Mouse (Mus musculus): ENCODE data around the gene Vps13d. TPM values are rescaled to one million over a fixed set of nuclear protein-coding genes. Genes with fewer than 3 reads are reported as not detected.

The Vps13d gene
- polyA plus RNA-seq, 1 experiment from 2014 or later = 3.5 TPM

DNA sequence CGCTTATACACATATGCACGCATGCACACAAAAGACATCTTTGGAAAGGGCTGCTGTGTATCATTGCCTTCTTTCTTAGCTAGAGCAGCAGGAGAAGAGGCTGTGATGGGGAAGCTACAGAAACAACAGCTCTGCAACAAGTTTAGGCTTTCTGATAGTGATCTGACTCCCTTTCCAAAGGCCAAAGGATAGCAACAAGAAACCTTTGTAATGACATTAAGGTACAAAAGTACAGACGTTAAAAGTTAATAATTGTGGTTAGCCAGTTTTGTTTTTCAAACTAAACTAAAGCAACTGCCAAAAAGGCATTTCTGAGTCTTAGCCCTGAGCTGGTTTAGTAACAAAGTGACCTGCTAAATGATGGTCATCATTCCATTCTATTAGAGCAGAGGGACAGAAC is 139.0 kb downstream of the Vps13d start:
- no peak overlapping the region for H3K27ac ChIP-seq
- H3K9ac ChIP-seq = no peak overlapping the region
- no peaks in the 10 kb centered on the region for H3K27me3 ChIP-seq (replicated peaks)
- 82% methylated on average over 3 of the region's 3 CpGs for WGBS (ENCODE audit: insufficient replicate concordance)
- no peak overlapping the region for H3K4me2 ChIP-seq
- peaks cover 90% of the 10 kb centered on the region for H3K36me3 ChIP-seq
- no peaks in the 10 kb centered on the region for H3K9me3 ChIP-seq (replicated peaks)
- no peak overlapping the region for H3K4me3 ChIP-seq
- no peak for ATAC-seq
- peaks cover 15% of the 10 kb centered on the region for H3K4me1 ChIP-seq

DNA sequence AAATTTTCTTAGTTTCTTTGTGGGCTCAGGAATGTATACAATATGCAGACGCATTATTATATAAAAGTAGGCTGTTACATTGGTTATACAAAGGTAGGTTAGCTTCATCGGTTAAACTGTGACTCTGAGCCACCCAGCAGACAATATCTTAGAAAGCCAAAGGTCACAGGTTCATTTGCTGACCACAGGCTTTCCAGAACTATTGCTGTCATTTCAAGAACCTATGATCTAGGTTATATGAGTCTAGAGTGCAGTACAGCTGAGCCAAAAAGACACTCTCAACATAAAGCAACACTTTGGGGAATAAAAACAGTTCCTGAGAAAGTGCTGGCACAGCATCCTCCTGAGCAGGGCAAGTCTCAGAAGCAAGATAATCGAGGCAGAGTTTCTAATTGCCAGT is 140.4 kb downstream of the Vps13d start:
- H3K9ac ChIP-seq = no peak overlapping the region
- H3K4me1 ChIP-seq = peaks cover 25% of the 10 kb centered on the region
- H3K4me3 ChIP-seq = no peak overlapping the region
- peaks cover 78% of the 10 kb centered on the region for H3K36me3 ChIP-seq
- no peak overlapping the region for H3K4me2 ChIP-seq
- no peaks in the 10 kb centered on the region for H3K27me3 ChIP-seq (replicated peaks)
- H3K27ac ChIP-seq = no peak overlapping the region
- whole genome bisulfite sequencing (ENCODE audit: insufficient replicate concordance) = 71% methylated on average over 3 of the region's 3 CpGs
- no peaks in the 10 kb centered on the region for H3K9me3 ChIP-seq (replicated peaks)
- no peak for ATAC-seq

DNA sequence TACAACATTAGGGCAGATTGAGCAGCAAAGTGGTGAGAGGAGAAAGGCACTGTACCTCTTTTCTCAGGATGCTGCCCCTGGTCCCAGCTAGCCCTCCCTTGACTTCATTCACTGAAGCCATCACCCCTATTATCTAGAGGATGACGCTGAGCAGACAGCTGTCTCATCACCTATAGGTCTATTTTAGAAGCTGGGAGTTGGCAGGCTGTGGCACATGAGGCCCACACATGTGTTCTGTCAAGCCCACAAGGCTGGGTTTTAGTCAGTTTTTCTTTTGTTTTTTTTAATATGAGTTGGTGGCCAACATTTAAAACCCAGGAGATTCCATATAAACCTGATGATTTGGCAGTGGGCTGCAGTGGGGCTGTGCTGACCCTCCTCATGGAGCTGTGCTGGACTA is 142.1 kb downstream of the Vps13d start:
- Histone ChIP-seq H3K4me3 (no peak overlapping the region), H3K9me3 (replicated peaks) (no peaks in the 10 kb centered on the region), H3K27ac (no peak overlapping the region), H3K9ac (no peak overlapping the region), H3K4me1 (peaks cover 31% of the 10 kb centered on the region), H3K4me2 (no peak overlapping the region), H3K27me3 (replicated peaks) (no peaks in the 10 kb centered on the region), H3K36me3 (peaks cover 74% of the 10 kb centered on the region)
- 66% methylated on average over 1 of the region's 1 CpGs for WGBS (ENCODE audit: insufficient replicate concordance)
- no peak for ATAC-seq

DNA sequence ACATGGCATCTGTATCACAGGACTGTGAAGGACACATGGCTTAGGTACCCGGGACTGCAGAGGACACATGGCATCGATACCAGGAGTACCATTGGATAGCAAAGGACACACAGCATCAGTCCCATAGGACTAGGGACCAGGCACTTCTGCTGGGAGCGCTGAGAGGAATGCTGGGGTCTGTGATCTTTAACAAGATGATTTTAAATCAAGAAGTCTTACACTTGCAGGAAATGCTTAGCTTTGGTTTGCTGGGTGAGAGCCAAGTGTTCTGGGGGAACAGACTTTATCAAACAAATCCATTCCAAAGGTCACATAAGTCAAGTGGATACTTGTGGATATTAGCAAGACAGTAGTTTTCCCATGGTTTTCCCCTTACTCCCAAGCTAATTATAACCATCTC is 142.5 kb downstream of the Vps13d start:
- Histone ChIP-seq H3K9ac (no peak overlapping the region), H3K27ac (no peak overlapping the region), H3K4me2 (no peak overlapping the region), H3K9me3 (replicated peaks) (no peaks in the 10 kb centered on the region), H3K27me3 (replicated peaks) (no peaks in the 10 kb centered on the region), H3K4me3 (no peak overlapping the region), H3K36me3 (peaks cover 74% of the 10 kb centered on the region), H3K4me1 (peaks cover 31% of the 10 kb centered on the region)
- 84% methylated on average over 3 of the region's 3 CpGs for WGBS (ENCODE audit: insufficient replicate concordance)
- ATAC-seq = no peak

DNA sequence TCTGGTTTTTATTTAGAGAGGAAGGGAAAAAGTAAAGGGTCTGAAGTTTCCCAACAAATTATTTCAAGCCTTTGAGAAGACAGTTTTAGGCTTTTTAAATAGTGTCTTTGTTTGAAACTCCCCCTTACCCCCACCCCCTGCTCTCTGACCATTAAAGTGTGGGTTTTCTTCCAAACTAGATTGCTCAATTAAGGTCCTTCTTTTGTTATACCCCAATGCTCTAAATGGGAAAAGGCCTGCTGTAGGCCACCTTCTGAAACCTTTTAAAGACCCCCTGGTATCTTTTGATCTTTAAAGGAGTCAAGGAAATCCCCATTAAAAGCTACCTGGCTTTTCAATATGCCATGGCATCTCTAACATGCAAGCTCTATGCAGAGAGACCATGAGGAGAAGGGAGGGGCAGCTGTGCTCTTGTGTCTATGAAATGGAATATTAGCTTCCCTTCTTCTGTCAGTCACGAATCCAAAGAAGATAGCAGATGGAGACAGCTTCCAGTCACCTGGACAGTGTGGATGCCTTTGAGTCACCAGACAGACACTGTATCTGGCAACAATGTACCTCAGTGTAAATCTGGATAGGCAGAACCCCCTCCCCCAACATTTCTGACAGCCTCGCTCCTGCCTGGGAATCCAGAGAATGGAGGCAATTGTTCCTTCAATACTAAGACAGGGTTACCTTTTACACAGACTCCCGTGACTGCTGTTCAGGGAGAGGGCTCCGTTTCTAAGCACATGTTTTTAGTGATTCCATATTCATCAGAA is 143.4 kb downstream of the Vps13d start:
- Histone ChIP-seq H3K9ac (no peak overlapping the region), H3K27me3 (replicated peaks) (no peaks in the 10 kb centered on the region), H3K4me1 (peaks cover 31% of the 10 kb centered on the region), H3K4me3 (no peak overlapping the region), H3K4me2 (no peak overlapping the region), H3K36me3 (peaks cover 70% of the 10 kb centered on the region), H3K27ac (no peak overlapping the region), H3K9me3 (replicated peaks) (no peaks in the 10 kb centered on the region)
- 81% methylated on average over 4 of the region's 4 CpGs for WGBS (ENCODE audit: insufficient replicate concordance)
- ATAC-seq = no peak

DNA sequence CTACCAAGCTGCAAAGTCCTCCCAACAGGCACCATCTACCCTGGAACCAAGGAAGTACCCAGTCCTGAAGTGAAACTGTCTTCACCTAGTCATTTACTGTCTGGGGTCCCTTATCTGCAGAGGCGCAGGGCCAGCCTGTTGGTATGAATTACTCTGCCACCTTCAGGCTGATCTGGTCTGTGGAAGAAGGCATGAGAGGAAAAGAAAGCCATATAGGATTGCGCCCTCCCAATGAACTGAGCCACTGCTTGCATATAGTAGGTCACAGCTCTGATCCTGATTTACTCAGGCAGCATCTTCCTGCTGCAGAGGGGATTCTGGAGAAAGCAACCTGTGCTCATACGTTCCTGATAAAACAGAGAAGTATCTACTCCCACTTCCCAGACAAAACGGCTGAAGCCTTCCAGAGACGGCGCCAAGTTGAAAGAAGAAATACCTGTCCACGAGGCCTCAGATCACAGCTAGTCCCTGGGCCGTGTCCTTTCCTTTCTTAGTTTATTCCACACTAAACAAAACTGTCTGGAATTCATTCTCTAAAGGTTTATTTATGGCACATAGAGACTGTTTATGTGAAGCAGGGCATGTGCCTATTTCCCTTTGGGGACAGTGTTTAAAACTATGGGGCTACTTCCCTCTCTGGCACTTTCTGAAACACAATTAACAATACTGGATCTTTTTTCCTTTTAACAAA is 144.1 kb downstream of the Vps13d start:
- WGBS (ENCODE audit: insufficient replicate concordance) = 66% methylated on average over 8 of the region's 8 CpGs
- Histone ChIP-seq H3K9ac (no peak overlapping the region), H3K9me3 (replicated peaks) (no peaks in the 10 kb centered on the region), H3K27me3 (replicated peaks) (no peaks in the 10 kb centered on the region), H3K4me2 (no peak overlapping the region), H3K27ac (peak overlapping the region; percentile 27; the same call in 1 of the 2 replicates), H3K36me3 (peaks cover 68% of the 10 kb centered on the region), H3K4me3 (no peak overlapping the region), H3K4me1 (peaks cover 29% of the 10 kb centered on the region)
- ATAC-seq = peak; percentile 85

DNA sequence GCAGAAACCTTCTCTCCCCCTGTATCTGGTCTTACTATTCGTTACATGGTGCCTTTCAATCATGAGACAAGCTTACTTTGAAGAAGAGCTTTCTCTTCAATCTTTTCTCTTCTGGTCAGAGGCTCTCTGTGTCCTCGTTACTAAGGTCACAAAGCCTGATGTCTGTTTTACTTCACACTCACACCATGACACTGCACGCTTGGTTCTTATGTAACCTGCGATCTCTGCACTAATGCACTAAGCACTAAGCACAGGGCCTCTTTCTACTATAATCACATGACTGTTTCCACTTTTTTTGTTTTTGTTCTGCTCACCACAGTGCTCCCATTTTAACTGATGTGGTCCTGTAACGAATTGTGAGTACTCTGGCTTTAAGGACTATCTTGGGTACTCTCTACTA is 146.8 kb downstream of the Vps13d start:
- Histone ChIP-seq H3K27me3 (replicated peaks) (no peaks in the 10 kb centered on the region), H3K36me3 (peaks cover 68% of the 10 kb centered on the region)
- no peak for ATAC-seq

DNA sequence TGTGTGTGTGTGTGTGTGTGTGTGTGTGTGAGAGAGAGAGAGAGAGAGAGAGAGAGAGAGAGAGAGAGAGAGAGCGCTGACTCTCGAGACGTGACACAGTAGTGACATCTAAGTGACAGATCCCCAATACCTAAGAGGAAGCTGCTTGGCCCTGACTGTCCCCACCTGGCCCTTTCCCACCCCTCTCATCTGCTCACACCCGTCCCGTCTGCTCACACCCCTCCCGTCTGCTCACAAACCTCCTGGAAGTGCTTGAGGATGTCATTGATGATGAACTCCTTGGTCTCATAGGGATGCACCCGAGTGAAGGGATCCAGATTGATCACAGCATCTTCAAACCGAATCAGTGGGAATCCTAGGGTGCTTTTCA is 148.8 kb downstream of the Vps13d start:
- peaks cover 65% of the 10 kb centered on the region for H3K36me3 ChIP-seq
- no peak overlapping the region for H3K27ac ChIP-seq
- ATAC-seq = no peak
- no peak overlapping the region for H3K4me2 ChIP-seq
- H3K9me3 ChIP-seq (replicated peaks) = no peaks in the 10 kb centered on the region
- no peak overlapping the region for H3K4me3 ChIP-seq
- 78% methylated on average over 5 of the region's 8 CpGs for WGBS (ENCODE audit: insufficient replicate concordance)
- H3K4me1 ChIP-seq = peaks cover 51% of the 10 kb centered on the region
- no peak overlapping the region for H3K9ac ChIP-seq
- no peaks in the 10 kb centered on the region for H3K27me3 ChIP-seq (replicated peaks)

More for the DNA sequence above, 146.8 kb downstream of the Vps13d start:
- Histone ChIP-seq H3K4me2 (no peak overlapping the region), H3K4me3 (no peak overlapping the region), H3K4me1 (peaks cover 32% of the 10 kb centered on the region), H3K27ac (no peak overlapping the region), H3K9ac (no peak overlapping the region), H3K9me3 (replicated peaks) (no peaks in the 10 kb centered on the region)
- 75% methylated on average over 5 of the region's 5 CpGs for WGBS (ENCODE audit: insufficient replicate concordance)

DNA sequence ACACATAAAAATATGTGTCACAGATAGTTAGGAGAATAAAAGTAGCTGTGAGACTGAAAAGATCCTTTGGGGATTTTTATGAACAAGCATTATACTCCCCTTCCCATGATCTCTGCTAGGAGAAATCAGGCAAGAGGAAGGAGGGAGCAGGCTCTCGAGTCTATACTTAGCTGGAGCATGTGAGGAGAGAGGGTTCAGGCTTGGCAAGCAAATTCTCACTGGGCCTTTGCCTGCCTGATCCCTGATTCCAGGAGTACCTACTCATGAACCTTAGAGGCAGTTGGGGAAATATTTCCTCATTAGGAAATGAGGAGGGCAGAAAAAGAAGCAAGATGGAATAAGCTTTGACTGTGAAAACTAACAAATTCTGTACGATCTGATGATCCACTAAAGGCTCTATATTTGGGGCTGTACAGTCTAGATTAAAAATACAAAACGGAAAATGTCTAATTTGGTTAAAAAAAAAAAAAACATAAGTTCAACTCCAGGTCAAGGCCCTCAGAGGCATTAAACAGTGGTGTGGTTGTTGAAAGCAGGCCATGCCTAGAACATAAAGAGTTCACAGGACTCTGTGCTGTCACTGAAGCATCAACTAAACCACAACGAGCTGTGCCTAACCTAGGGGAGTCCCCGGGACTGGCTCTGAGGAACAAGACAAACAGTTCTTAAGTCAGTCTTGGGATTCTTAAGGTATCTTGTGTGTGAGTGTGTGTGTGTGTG is 149.3 kb downstream of the Vps13d start:
- WGBS (ENCODE audit: insufficient replicate concordance) = 61% methylated on average over 5 of the region's 5 CpGs
- H3K36me3 ChIP-seq = peaks cover 69% of the 10 kb centered on the region

DNA sequence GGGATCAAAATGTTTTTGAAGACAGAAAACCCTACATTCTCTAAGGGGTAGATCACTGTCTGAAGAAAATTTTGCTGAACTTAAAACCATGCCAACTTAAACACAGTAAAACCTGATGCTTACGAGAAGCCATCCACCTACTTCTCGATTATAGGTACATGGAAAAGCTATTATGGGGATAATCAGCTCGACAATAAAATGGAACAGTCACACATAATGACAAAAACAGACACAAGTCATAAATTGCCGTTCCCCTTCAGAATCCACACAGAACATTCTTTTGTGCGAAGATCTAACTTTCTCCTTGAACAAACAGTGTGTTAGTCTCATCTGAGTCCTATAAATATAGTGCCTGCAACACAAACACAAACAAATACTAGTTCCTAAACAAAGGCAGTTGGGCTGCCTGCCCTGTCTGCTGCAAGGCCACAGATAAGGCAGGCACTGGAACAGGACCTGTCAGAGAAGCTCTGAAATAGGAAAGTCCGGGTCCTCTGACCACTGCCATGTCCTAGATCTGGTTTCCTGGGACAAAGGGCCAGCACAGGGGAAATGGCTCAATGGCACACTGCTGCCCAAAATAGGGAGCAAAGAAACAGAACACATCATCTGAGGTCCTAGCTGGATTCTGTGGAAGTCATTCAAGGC is 153.5 kb downstream of the Vps13d start:
- no peak overlapping the region for H3K9ac ChIP-seq
- ATAC-seq = peak; percentile 70
- peaks cover 82% of the 10 kb centered on the region for H3K36me3 ChIP-seq
- H3K4me2 ChIP-seq = no peak overlapping the region
- WGBS (ENCODE audit: insufficient replicate concordance) = 59% methylated on average over 6 of the region's 6 CpGs
- peak overlapping the region; percentile 63 for H3K27ac ChIP-seq
- H3K9me3 ChIP-seq (replicated peaks) = no peaks in the 10 kb centered on the region
- no peak overlapping the region for H3K4me3 ChIP-seq
- peaks cover 64% of the 10 kb centered on the region for H3K4me1 ChIP-seq
- H3K27me3 ChIP-seq (replicated peaks) = no peaks in the 10 kb centered on the region

More for the DNA sequence above, 149.3 kb downstream of the Vps13d start:
- Histone ChIP-seq H3K4me1 (peaks cover 52% of the 10 kb centered on the region), H3K9ac (no peak overlapping the region), H3K27me3 (replicated peaks) (no peaks in the 10 kb centered on the region), H3K27ac (no peak overlapping the region), H3K4me2 (no peak overlapping the region), H3K9me3 (replicated peaks) (no peaks in the 10 kb centered on the region), H3K4me3 (no peak overlapping the region)
- no peak for ATAC-seq

DNA sequence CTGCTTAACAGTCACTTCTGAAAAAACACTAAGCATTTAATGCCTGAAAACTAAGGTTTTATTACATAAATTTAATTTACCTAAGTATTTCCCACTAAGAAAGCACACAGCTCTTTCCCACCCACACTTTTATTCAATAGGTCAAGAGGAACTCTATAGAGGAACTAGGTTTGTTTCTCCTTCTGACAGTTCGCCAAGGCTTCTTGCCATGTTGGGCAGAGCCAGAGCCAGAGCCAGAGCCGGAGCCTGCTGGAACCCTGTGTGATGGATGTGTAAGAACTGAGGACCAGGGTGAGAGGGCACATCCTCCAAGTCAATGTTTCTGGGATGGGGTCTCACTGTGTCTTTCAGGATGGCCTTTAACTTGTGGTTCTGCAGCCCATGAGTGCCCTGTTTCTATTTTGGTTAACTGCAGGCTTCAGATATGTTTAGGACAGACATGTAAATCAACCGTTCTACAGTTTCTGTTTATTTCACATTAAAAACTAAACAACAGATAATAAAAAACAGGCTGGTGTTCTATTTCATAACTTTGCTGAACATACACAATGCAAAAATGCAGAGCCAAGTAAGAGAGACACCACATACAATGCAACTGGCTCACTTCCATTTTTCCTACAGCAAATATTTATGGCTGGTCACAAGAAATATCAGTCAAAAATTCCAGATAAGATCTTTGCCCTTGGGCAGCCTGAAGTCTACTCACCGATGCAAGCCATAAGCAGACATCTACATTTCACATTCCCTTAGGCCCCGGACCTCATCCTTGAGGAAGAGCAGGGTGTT is 157.0 kb downstream of the Vps13d start:
- peak overlapping the region; percentile 46 for H3K27ac ChIP-seq
- no peak overlapping the region for H3K9ac ChIP-seq
- H3K9me3 ChIP-seq (replicated peaks) = no peaks in the 10 kb centered on the region
- H3K4me1 ChIP-seq = peaks cover 93% of the 10 kb centered on the region
- H3K4me2 ChIP-seq = no peak overlapping the region
- no peak overlapping the region for H3K4me3 ChIP-seq
- H3K36me3 ChIP-seq = peaks cover 54% of the 10 kb centered on the region
- 72% methylated on average over 5 of the region's 5 CpGs for WGBS (ENCODE audit: insufficient replicate concordance)
- H3K27me3 ChIP-seq (replicated peaks) = no peaks in the 10 kb centered on the region
- no peak for ATAC-seq
